Mouse (Mus musculus): ENCODE measurements around the gene Sbk2.

Gene Sbk2

GRCm38 (mm10) chr7:4922508-4922907, 41.7 kb downstream of the Sbk2 start:
- DNase-seq (ENCODE audit: low read depth, low spot score), result peak; percentile 77

GRCm38 (mm10) chr7:4921824-4922482, 42.3 kb downstream of the Sbk2 start, which contains the start of gene Nat14:
TSS of gene Nat14 (plus strand) at chr7:4922028.
- no peak for DNase-seq (ENCODE audit: low read depth, low spot score)

- DNase-seq (ENCODE audit: low read depth, low spot score), result no peak
Measured at GRCm38 (mm10) chr7:4920976-4921823, 43.0 kb downstream of the Sbk2 start.

GRCm38 (mm10) chr7:4920496-4920895, 43.7 kb downstream of the Sbk2 start:
- no peak for DNase-seq (ENCODE audit: low read depth, low spot score)

- no peak for DNase-seq (ENCODE audit: low read depth, low spot score)
Measured at GRCm38 (mm10) chr7:4919971-4920370, 44.2 kb downstream of the Sbk2 start.

GRCm38 (mm10) chr7:4919096-4919495, 45.1 kb downstream of the Sbk2 start:
- DNase-seq (ENCODE audit: low read depth, low spot score), result no peak

GRCm38 (mm10) chr7:4918681-4919080, 45.5 kb downstream of the Sbk2 start:
- DNase-seq (ENCODE audit: low read depth, low spot score), result no peak

- DNase-seq (ENCODE audit: low read depth, low spot score), result no peak
Measured at GRCm38 (mm10) chr7:4917494-4917893, 46.7 kb downstream of the Sbk2 start.

- no peak for DNase-seq (ENCODE audit: low read depth, low spot score)
Measured at GRCm38 (mm10) chr7:4915669-4916416, 48.4 kb downstream of the Sbk2 start.

GRCm38 (mm10) chr7:4915007-4915665, 49.1 kb downstream of the Sbk2 start, which contains the start of gene Zfp628:
TSS of gene Zfp628 (plus strand) at chr7:4915217.
- DNase-seq (ENCODE audit: low read depth, low spot score), result peak; percentile 91

GRCm38 (mm10) chr7:4912248-4912647, 52.0 kb downstream of the Sbk2 start:
- no peak for DNase-seq (ENCODE audit: low read depth, low spot score)

- peak; percentile 42 for DNase-seq (ENCODE audit: low read depth, low spot score)
Measured at GRCm38 (mm10) chr7:4911561-4911960, 52.6 kb downstream of the Sbk2 start.

- no peak for DNase-seq (ENCODE audit: low read depth, low spot score)
Measured at GRCm38 (mm10) chr7:4906466-4906950, 57.7 kb downstream of the Sbk2 start, which contains the start of gene Gm36210. TSS of gene Gm36210 (minus strand) at chr7:4906516.

GRCm38 (mm10) chr7:4902404-4902803, 61.8 kb downstream of the Sbk2 start:
- DNase-seq (ENCODE audit: low read depth, low spot score), result no peak

- no peak for DNase-seq (ENCODE audit: low read depth, low spot score)
Measured at GRCm38 (mm10) chr7:4901171-4901570, 63.0 kb downstream of the Sbk2 start.

GRCm38 (mm10) chr7:4900523-4900851, 63.7 kb downstream of the Sbk2 start:
- no peak for DNase-seq (ENCODE audit: low read depth, low spot score)

GRCm38 (mm10) chr7:4899649-4900522, 64.3 kb downstream of the Sbk2 start:
- no peak for DNase-seq (ENCODE audit: low read depth, low spot score)

- DNase-seq (ENCODE audit: low read depth, low spot score), result no peak
Measured at GRCm38 (mm10) chr7:4898851-4899648, 65.2 kb downstream of the Sbk2 start.

- DNase-seq (ENCODE audit: low read depth, low spot score), result no peak
Measured at GRCm38 (mm10) chr7:4895186-4895585, 69.0 kb downstream of the Sbk2 start.
